Mouse (Mus musculus) heart, postnatal 25 days (tissue): Measurements from ENCODE around the gene Cops7a. TPM values are rescaled to one million over a fixed set of nuclear protein-coding genes. Genes with fewer than 3 reads are reported as not detected.

Experiments used
- DNase-seq: peaks from one replicate; pipeline ENCODE4 v3.0.0; 2022; ENCODE audit warnings: low spot score
- intact Hi-C: fragments of 180-260 bp; cut with DNase I; formaldehyde crosslinking; loops from one replicate; pipeline ENCODE4 v1.15.1; 2025
- total RNA-seq, 2 experiments: library from RNA; stranded (reverse); gene quantifications; 2 replicates each; pipeline ENCODE4 v1.2.3; 2021

Gene Cops7a
- total RNA-seq, 2 experiments from 2014 or later: 85.8 to 88.6 TPM

DNA sequence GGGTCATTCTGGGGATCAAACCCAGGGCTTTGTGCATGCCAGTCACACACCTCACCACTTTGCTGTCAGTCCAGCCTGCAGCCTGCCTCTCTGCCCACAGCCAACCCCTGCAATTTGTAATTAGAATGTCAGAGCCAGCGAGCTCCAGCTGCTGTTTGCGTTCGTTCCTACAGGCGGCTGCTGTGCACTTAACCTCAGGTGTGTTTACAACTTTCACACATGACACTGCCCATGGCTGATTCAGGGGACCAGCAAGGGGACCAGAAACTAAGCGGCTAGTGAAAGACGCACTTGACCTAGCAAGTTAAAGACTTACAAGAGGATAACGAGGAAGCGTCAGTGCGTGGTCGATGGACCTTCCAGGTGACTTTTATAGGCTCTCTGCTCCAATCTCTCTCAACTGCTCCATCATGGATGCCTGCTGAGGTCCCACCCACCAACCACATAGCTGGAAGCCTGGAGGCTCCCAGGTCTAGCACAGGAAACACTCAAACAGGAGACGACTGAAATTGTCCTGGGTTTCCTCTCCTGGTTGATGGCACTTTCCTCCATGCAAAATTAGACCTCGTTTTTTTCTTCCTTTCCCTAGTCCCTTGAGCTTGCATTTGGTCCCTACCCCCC lies 40.1 kb downstream of the Cops7a start:
- no peak for DNase-seq
- intact Hi-C loops: no loop called here

DNA sequence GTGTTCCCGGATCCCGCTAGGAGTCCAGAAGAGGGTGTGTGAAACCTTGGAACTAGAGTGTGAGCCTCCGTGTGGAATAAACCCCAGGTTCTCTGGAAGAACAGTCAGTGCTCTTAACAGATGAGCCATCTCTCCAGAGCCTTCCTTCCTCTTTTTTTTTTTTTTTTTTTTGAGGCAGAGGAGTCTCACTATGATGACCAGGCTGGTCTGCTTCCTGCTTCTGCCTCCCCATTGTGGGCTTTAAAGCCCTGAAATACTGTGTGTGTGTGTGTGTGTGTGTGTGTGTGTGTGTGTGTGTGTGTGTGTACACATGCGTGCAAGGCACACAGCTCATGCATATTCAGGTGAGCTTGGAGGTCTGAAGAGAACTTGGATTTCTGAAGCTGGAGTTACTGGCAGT lies 43.8 kb downstream of the Cops7a start:
- no peak for DNase-seq
- intact Hi-C loops: no loop called here

DNA sequence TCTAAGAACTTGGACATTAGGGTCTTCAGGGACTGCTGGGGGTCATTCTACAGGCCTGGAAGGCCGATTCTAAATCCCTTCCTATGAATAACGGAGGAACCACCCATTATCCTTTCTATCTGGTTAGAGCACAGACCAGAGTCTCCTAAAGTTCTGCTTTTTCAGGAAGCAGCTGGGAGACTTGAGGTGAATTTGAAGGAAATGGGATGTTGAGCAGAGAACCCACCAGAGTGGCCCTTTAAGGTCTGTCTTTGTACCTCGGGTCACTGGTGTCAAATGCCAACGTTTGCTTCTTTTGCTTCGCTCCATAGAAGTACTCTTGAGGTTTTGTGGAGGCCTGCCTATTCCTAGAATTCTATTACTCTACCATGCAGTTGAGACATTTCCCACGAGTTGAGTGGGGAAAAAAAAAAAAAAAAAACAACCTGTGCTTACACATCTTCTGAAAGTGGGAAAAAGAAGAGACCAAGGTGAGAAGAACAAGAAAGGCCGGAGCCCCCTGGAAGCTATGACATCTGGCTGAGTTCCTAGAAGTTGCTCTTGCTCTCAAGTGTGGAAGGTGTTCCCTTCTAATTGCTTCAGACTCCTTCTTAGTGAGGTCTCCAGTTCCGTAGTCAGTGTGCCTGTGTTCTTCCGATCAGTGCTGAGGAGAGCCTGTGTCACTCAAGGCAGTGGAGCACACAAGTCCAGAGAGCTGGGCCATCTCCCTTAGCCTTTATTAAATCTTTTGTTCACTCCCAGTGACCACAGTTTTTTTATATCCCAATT lies 44.8 kb downstream of the Cops7a start:
- intact Hi-C loops: no loop called here
- DNase-seq: no peak

DNA sequence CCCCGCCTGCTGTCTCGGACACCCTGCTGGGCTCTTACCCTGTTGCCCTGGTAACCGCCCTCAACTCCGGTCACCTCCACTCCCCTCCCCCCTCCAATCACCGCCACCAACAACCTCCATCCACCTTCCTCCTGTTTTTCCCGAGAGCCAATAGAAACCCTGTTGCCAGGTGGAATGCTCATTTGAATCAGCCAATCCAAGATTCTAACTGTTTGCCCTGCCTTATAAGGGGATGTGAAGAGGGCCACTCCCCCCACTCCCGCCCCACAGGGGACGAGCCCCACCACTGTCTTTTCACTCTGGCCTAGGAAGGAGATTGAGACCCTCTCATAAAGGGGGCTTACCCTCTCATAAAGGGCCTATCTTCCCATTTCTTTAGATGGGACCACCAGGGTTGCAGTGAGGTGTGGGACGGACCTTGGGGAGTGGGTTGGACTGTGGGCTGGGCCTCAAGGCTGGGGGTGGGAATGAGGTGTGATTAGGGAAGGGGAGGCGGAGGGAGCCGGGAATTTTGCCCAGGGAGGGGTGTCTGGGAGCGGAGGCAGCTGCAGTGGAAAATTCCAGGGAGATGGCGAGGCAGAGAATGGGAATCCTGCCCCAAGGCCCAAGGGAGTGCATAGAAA lies 45.5 kb downstream of the Cops7a start, which contains the start of gene Ptms:
Gene Ptms, minus strand, starts transcription at position 409 of the 623 bp plus-strand sequence.
- intact Hi-C loops: loop anchor here (5.0 kb wide), 2 partner anchors 92 to 162 kb away; no protein-coding TSS in a partner anchor

DNA sequence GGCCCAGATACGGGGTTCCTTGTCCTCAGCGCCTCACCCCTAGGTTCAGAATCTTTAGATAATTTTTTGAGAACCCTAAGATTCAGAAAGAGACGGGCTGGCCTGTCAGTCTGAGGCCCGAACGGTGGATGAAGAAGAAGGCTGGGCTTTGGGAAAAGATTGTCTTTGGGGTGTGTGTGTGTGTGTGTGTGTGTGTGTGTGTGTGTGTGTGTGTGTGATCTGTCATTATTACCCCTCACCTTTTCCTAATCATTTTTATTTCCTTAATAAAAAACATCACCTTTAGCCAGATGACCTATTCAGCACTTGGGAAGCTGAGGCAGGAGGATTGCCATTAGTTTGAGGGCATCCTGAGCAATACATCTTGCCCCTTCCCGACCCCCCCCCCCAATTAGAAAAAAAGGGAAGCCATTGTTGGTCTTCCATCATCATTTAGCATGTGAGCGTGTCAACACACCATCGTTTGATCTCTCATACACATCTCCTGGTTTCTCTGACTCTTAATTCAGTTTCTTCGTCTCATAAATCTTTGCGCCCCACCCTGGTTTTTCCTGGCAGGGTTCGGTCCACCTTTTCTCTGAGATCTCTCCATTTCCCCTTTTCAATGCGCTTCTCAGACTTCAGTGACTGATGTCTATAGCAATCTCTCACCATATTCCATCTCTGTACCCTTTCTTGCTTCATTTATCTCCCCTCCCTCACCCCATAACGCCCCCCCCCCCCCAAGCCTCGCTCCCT lies 46.3 kb downstream of the Cops7a start:
- DNase-seq: no peak
- intact Hi-C loops: loop anchor here (5.0 kb wide), 2 partner anchors 93 to 163 kb away; no protein-coding TSS in a partner anchor

More for the DNA sequence above, 45.5 kb downstream of the Cops7a start, which contains the start of gene Ptms:
- peak; percentile 91 for DNase-seq

DNA sequence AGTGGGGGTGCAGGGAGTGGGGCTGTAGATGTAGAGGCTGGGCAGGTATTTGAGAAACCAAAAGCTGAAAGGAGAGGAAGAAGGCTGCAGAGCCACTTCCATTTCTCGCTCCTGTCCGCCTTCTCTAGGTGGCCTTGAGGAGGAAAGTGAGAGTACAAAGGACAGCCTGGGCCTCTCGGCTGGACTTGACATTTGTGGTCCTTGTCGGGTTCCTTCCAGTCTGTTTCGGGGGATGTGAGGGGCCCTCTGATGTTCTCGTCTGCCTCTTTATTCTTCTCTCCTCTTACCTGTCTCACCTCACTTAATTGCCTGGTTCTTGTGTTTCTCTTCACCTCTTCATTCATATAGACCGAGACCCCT lies 47.0 kb downstream of the Cops7a start:
- DNase-seq: no peak
- intact Hi-C loops: loop anchor here (5.0 kb wide), 2 partner anchors 94 to 164 kb away; no protein-coding TSS in a partner anchor

DNA sequence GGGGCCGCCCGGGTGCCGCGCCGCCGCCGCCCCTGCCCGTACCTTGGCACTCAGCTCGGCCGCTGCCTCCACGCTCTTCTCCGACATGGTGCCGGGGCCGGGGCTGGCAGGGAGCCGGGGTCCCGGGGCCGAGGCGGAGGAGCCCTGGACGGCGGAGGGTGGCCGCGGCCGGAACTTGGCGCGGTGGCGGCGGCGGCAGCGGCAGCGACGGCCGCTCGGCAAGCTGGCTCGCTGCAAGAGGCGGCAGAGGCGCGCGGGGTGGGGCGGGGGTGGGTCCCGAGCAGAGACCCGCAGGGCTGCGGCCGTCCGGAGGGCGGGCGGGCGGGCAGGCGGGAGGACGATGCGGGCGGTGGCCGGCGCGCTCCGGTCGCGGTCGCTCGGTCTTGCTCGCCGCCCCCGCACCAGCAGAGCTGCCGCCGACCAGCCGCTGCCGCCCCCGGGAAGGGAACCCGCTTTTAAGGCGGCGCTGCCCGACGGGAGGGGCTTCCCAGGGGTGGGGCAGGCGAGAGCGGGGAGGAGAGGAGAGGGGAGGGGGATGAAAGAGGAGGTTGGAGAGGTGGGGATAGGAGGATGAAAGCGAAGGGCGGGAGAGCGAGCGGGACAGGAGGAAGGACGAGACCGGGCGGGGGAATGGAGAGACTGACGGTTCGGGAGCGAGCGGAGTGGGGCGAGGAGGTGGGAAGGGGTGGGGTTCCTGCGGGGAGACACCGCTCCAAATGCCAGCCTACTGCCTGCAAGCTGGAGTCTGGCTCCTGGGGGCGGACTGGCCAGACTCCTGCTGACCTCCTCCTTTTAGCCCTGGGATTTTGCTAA lies 47.6 kb downstream of the Cops7a start:
- intact Hi-C loops: loop anchor here (1.0 to 5.0 kb wide), 3 partner anchors 13 to 165 kb away; no protein-coding TSS in a partner anchor
- DNase-seq: peak; percentile 91

DNA sequence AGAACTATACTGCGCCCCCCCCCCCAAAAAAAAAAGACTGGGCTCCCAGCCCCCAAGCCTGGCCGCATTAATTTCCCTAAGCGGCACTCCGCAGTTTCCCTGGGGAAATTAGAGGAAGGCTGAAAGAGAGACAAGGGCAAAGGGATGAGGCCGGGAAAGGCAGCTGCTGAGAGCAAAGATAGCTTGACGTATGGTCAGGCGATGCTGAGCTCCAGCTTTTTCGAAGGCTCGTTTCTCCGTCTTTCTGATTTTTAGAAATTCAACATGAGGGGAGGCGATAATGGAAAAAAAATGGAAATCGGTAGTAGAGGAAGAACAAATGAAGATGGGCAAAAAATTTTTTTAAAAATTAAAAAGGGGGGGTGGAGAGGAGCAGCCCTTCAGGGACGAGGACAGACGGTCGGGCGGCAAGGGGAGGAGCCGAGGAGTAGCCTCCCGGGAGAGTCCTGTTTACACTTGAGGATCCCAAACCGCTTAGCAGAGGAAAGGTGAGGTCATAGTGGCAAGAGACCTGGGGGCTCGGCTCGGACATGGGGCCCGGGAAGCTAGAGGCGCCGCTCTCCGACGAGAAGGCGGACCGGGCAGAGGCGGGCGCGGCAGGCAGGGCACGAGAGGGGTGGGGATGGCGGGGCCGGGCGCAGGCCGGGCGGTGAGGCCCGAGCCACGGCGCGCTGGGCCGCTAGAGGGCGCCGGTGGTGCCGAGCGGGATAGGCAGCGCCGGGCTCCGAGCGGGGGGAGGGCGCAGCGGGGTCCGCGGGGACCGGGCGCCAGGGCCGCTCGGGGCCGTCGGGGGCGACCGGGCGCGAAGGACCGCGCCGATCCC lies 48.4 kb downstream of the Cops7a start:
- DNase-seq: peak; percentile 82
- intact Hi-C loops: loop anchor here (1.0 to 5.0 kb wide), 3 partner anchors 13 to 165 kb away; no protein-coding TSS in a partner anchor

DNA sequence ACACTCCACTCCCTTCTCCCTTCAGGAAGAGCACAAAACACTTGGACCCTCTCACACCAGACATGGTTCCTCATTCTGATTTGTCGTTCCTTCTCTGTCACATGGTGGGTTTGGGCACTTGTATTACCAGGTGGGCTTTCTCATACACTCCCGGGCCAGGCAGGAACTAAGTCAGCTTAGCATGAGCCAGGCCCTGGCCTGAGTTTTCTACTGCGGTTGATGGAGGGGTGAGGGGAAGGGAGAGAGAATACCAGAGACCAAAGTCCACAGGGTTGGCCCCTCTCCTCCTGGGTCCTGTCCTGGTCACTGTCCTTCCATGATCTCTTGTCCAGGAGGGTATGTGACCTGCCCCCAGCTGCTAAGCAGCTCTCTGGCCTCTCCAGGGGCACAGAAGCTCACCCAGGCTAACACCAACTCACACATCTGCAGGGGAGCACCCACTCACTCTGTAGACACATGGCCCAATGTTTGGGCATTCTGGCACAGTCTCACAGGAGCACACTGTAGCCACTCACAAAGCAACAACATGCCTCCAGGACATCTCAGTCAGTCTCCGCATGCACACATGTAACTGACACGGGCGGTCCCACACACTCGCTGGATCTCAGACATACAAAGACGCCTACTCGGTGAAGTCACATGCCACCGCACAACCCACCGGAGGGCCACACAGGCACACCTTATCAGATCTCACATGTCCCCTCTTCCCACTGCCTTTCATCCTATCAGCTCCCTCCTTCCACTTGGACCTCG lies 49.2 kb downstream of the Cops7a start:
- intact Hi-C loops: loop anchor here (5.0 kb wide), 2 partner anchors 96 to 166 kb away; no protein-coding TSS in a partner anchor
- DNase-seq: no peak

DNA sequence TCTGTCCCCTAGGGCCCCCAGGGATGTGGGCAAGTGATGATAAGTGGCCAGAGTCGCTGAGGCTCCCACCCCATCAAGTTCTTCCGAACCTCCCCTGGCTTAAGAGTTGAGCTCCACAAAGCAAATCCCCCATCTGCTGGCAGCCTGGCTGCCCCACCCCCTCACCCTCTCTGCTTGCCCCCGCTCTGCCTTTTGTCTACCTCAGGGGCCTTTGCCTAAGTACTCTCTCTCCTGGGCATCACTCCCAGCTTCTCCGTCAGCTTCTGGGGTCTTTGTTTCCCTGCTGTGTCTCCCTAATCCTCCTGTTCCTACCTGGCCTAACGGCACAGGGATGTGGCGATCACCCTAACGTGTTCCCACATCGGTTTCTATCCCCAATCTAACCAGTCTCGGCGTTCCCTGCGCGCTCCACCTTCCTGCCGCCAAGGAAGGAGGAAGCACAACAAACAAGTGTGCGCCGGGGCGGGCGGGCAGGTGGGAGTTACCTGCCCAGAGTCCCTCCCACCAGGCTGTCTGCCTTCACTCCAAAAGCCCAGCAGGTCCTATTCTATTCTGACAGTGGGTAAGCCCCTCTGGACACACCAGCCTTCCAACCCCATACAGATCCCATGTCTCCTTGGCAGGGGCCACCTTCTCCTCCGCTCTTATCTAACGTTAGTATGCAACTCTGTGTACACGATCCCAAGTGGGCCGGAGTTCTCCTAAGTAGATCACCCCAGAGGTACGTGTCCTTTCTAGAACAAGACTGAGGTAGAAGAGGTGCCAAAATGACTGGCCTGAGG lies 50.0 kb downstream of the Cops7a start:
- intact Hi-C loops: loop anchor here (5.0 kb wide), 2 partner anchors 97 to 167 kb away; no protein-coding TSS in a partner anchor
- no peak for DNase-seq

DNA sequence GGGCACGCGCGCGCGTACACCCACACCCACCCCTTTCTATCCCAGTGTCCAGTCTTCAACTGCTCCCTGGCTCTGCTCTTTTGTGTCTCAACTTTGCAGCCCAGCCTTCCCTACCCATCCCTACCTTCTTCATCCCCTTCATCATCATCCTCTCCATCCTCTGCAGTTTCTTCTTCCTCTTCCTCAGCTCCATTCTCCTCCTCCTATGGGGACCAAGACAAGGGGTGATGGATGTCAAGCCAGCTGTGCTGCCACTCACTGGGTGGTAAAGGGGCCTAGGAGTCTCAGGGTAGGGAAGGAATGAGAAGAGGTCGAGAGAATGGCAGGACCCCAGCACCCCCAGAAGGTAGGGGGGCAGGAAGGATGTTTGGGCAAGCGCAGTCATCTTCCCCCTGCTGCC lies 50.8 kb downstream of the Cops7a start:
- no peak for DNase-seq
- intact Hi-C loops: no loop called here

DNA sequence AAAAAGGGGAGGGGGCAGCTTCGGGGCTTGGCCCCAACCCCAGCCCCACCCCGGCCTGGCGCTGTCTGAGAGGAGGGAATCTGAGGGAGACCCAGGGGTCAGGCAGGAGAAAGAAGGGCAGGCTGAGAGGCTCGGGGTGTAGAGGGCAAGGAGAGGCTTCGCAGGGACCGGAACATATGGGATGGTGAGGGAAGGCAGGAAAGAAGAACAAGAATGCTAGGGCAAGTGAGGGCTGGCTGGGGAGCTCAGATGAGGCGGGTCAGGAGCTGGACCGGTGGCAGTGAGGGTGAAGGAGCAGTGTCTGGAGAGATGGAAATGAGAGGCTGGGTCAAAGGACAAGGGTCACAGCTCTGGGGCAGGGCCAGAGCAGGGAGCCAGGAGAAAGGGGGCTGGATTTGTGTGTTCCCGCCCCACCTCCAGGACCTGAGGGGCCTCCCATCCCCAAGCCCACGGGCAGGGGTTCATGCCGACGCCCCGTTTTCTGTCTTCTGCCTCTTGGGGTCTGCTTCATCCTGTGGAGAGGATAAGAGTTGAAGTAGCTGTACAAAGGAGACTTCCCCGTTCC lies 51.5 kb downstream of the Cops7a start:
- no peak for DNase-seq
- intact Hi-C loops: no loop called here

DNA sequence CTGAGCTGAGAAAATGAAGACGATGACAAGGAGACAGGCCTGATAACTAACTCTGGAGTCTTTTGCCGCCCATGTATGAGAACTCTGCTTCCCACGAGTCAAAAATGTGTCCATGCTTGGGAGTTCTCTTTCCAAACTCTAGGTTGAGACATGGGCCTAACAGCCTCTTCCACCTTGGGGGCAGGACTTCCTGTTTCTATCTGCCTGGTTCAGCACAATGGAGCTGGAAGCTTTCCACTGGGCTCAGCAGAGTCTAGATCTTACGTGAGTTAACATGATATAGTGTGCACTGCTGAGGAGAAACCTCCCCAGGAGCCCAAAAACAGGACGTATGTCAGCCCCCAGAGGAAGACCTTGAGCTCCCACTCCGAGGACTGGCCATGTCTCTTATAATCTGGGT lies 52.1 kb downstream of the Cops7a start:
- intact Hi-C loops: no loop called here

DNA sequence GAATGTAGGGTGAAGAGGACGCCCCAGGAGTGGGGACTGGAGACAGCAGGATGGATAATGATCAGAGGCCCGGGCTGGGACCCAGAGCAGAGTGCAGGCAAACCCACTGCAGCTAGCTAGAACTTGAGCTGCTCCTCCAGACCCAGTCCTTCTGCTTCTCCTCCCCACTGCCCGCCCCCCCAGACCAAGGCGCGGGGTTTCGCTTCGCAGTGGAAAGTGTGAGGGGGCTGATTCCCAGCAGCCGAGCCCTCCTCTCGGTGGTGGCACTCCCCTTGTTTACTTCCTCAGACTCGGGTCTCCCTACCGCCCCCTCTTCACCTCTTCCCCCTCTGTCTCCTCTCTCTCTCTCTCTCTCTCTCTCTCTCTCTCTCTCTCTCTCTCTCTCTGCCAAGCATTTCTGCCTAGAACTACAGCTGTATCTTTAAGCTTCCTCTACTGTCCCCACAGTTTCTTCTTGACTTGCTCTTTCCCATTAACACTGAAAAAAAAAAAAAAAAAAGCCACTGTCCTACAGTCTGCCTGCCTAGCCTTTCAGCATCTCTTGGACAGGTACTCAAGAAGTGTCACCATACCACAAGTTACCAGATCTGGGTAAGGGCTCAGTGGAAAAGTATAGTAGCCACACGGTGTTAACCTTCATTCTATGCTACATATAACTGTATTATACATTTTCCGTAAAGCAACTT lies 53.7 kb downstream of the Cops7a start, which contains the start of gene Lag3:
Gene Lag3, minus strand, starts transcription at position 173 of the 686 bp plus-strand sequence.
- no peak for DNase-seq
- intact Hi-C loops: no loop called here

More for the DNA sequence above, 52.1 kb downstream of the Cops7a start:
- no peak for DNase-seq

DNA sequence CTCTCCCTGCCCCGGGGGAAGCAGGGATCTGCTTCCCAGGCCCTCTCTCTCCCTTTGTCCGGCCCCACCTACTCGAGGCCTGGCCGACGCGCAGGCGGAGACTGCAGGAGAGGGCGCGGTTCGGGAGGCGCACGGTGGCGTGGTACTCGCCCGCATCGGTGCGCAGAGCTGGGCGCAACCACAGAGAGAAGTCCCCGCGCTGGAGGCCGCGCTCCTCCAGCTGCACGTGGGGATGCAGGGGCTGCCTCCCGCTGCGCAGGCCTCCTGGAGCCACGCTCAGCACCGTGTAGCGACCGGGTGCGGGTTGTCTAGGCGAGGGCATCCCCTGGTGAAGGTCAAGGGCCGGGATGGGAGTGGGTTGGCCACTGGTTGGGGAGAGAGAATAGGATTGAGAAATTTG lies 55.3 kb downstream of the Cops7a start:
- no peak for DNase-seq
- intact Hi-C loops: no loop called here
